Mouse (Mus musculus): ENCODE measurements at regions not wholly inside any gene's neighbourhood (a gene's known extent, or its start where the extent isn't known, plus 50 kb on each side); places are given as distances from the start of the nearest gene placed in this dataset.

DNA sequence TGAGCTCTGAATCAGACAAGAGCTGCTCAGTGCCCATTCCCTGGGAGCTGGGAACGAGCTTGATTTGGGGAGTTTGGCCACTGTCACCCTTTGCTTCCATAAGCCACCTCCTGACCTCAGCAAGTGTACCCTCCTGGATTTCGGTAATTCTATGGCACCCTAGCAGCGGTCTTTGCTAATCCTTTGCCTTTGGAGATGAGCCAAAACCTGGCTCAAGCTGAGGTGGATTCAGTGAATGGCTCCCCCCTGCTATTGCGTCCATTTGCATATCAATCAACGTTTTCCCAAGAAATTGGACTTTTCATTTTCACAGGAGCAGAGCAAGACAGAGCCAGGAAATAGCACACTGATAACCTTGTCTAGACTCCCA lies 204.1 kb downstream of the 1700129C05Rik start:
- TF ChIP-seq TAL1 (IDR thresholded peaks at IDR 0.05; ENCODE audit: low read length), result no peak
- no peak for TF ChIP-seq ZNF384 (IDR thresholded peaks at IDR 0.05; ENCODE audit: low read depth, low read length)
- TF ChIP-seq ETS1 (IDR thresholded peaks at IDR 0.05; ENCODE audit: low read depth, low read length), result no peak
- no peak for TF ChIP-seq CTCF (IDR thresholded peaks at IDR 0.05 in 2 of 3, conservative IDR thresholded peaks at IDR 0.05 in 1 of 3; ENCODE audit: control insufficient read depth in 1 of 3, insufficient read depth in 1 of 3, low read depth in 2 of 3, low read length in 3 of 3, poor library complexity in 1 of 3, severe bottlenecking in 1 of 3)
- no peak for TF ChIP-seq POLR2A (IDR thresholded peaks at IDR 0.05; ENCODE audit: control insufficient read depth in 1 of 2, insufficient read depth in 1 of 2, low read depth in 1 of 2, low read length in 2 of 2, poor library complexity in 1 of 2)
- no peak for TF ChIP-seq RCOR1 (IDR thresholded peaks at IDR 0.05; ENCODE audit: low read depth, low read length)
- no peak for TF ChIP-seq CHD1 (IDR thresholded peaks at IDR 0.05; ENCODE audit: low read depth, low read length)
- TF ChIP-seq MYC (IDR thresholded peaks at IDR 0.05; ENCODE audit: low read depth, low read length), result no peak
- TF ChIP-seq EP300 (IDR thresholded peaks at IDR 0.05; ENCODE audit: low read depth in 1 of 2, low read length in 2 of 2), result no peak
- no peak for TF ChIP-seq TCF12 (IDR thresholded peaks at IDR 0.05; ENCODE audit: low read depth, low read length)
- TF ChIP-seq UBTF (IDR thresholded peaks at IDR 0.05; ENCODE audit: borderline replicate concordance, insufficient read depth, low read depth, low read length), result no peak
- TF ChIP-seq KAT2A (conservative IDR thresholded peaks at IDR 0.05; ENCODE audit: low read depth, low read length), result no peak

Measured in MEL (cell line).